Mouse (Mus musculus): ENCODE results near the gene Spire2. TPM values are rescaled to one million over a fixed set of nuclear protein-coding genes. Genes with fewer than 3 reads are reported as not detected.
"Not testable (repeated sequence)": the region's sequence is repeated elsewhere in the genome, so short reads cannot be mapped to it uniquely, and the experiment has no call there.

Spire2 gene
- polyA plus RNA-seq (2015; fragmentation: Nextera tagmentation; extraction: Ambion mirVana), result 4.7 and 5.0 TPM in 2 replicates

DNA sequence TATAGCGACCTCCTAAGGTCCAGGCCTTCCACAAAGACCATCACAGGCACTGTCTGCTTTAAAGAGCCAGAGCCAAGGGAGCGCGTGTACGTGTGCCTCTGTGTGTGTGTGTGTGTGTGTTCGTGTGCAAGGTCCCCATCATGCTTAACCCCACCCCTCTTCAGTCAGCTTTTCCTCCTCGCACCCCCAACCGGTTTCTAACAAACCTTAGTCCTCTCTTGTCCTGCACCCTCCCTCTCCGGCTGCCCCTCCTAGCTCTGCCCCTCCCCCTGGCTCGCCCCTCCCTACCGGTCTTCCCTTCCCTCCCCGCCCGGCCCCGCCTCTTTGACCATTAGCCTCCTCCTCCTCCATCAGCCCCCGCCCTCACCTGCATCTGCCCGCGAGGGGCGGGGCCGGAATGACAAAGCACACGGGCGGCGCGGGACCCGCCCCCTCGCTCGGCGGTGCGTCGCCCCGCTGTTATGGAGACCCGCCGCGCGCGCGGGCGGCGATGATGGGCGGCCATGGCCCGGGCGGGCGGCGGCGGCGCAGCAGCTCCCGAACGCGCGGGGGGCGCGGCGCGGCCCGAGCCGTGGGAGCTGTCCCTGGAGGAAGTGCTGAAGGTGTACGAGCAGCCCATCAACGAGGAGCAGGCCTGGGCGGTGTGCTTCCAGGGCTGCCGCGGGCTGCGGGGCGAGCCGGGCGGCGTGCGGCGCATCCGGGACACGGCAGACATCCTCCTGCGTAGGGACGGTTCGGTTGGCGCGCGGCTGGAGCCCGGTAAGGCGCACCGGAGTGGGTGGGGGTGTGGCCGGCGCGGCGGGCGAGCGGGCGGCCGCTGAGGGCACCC lies at the start of gene Spire2:
Spire2 (plus strand) TSS at position 452 of the 829 bp plus-strand sequence.
- Histone ChIP-seq H3K27me3 (peaks cover 24% of the 10 kb centered on the region), H3K9ac (peak within 1 kb of the TSS; percentile 43; the same call in 1 of the 2 replicates), H3K27ac (0 out of 2 replicates have a peak within 1 kb of the TSS, but pooled peaks have one; percentile 37), H3K4me1 (peaks cover 37% of the 10 kb centered on the region), H3K9me3 (replicated peaks) (0 out of 2 replicates have a peak, but pooled peaks cover 3% of the 10 kb centered on the region), H3K4me3 (replicated peaks) (peak within 1 kb of the TSS; percentile 65), H3K4me2 (peak within 1 kb of the TSS; percentile 92), H3K36me3 (no peaks in the 10 kb centered on the region)
- ATAC-seq (replicated peaks; ENCODE audit: low FRiP score), result peak; percentile 78
- WGBS, result under 1% methylated on average over 85 of the region's 85 CpGs

DNA sequence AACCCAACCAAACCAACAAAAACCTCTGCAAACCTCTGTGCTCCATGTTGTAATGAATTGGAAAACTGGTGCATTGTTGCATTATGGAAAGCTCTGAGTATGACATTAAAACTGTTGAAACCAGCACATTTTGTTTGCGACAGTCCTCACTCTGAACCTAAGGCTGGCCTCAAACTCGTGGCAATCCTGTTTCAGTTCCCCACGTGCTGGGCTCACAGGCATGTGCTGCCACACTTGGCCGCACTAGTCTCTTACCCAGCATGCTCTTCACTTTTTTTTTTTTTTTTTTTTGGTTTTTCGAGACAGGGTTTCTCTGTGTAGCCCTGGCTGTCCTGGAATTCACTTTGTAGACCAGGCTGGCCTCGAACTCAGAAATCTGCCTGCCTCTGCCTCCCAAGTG lies 49.5 kb upstream of the Spire2 start:
- not testable (repeated sequence) for ATAC-seq (replicated peaks; ENCODE audit: low FRiP score)

DNA sequence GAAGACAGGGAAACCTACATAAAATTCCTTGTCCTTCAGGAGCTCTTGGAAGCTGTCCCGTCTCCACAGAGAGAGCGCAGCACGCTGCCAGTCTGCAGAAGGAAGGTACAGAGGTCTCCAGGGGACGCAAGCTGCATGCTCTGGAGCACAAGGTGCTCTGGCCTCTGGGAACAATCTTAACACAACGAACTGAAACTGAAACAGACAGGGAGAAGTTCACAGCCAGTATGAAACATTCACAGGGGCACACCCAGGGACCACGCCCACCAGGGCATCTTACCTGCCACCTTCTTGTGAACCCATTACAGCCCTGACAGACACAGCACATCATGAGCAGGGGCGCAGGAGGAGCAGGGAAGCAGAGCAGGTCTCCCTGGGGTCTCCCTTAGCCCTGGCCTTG lies 48.5 kb upstream of the Spire2 start:
- ATAC-seq (replicated peaks; ENCODE audit: low FRiP score), result no peak
- no peaks in the 10 kb centered on the region for H3K27me3 ChIP-seq
- no peaks in the 10 kb centered on the region for H3K4me1 ChIP-seq
- no peaks in the 10 kb centered on the region for H3K9me3 ChIP-seq (replicated peaks)
- WGBS, result 91% methylated on average over 7 of the region's 7 CpGs
- H3K9ac ChIP-seq, result no peak overlapping the region
- no peak overlapping the region for H3K4me2 ChIP-seq
- H3K27ac ChIP-seq, result no peak overlapping the region
- no peak overlapping the region for H3K4me3 ChIP-seq (replicated peaks)
- peaks cover 72% of the 10 kb centered on the region for H3K36me3 ChIP-seq

More for the DNA sequence above, 49.5 kb upstream of the Spire2 start:
- not testable (repeated sequence) for H3K9me3 ChIP-seq (replicated peaks); H3K27ac ChIP-seq; H3K4me3 ChIP-seq (replicated peaks); H3K27me3 ChIP-seq; H3K9ac ChIP-seq; H3K4me2 ChIP-seq; H3K4me1 ChIP-seq
- WGBS, result 88% methylated on average over 5 of the region's 6 CpGs
- H3K36me3 ChIP-seq, result peaks cover 69% of the 10 kb centered on the region

DNA sequence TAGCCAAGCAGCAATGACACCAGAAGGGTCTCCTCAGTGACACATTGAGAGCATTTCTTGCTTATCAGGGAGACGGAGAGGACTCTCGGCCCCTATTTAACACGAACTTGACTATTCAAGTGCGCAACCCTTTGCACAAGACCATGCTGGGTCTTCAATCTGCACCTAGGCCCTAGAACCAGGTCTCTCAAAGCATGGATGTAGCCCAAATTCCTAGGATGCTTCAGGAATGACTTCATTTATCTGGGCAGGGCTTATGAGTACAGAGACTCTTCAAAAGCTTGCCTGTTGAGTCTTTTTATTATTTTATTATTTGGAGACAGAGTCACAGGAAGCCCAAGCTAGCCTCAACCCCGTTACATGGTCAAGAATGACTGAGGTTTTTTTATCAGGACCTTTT lies 48.0 kb upstream of the Spire2 start:
- no peak for ATAC-seq (replicated peaks; ENCODE audit: low FRiP score)
- H3K27me3 ChIP-seq, result no peaks in the 10 kb centered on the region
- H3K36me3 ChIP-seq, result peaks cover 74% of the 10 kb centered on the region
- no peaks in the 10 kb centered on the region for H3K4me1 ChIP-seq
- H3K4me2 ChIP-seq, result no peak overlapping the region
- H3K9me3 ChIP-seq (replicated peaks), result no peaks in the 10 kb centered on the region
- 84% methylated on average over 5 of the region's 5 CpGs for WGBS
- no peak overlapping the region for H3K27ac ChIP-seq
- H3K9ac ChIP-seq, result no peak overlapping the region
- H3K4me3 ChIP-seq (replicated peaks), result no peak overlapping the region

DNA sequence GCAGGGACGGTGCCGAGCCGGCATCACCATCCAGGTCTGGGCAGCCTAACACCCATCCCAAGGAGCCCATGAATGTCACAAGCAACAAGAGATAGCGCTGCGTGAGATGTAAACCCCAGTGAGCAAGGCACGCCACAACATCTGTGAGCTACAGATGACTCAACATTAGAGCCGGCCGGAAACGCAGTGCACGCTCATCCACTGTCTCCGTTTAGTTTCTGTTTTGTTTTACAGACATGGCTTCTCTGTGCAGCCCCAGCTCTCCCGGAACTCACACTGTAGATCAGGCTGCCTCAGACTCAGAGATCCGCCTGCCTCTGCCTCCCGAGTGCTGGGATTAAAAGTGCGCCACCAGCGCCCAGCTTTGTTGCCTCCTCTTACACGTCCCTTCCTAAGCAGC lies 45.2 kb upstream of the Spire2 start:
- H3K27me3 ChIP-seq, result no peaks in the 10 kb centered on the region
- ATAC-seq (replicated peaks; ENCODE audit: low FRiP score), result no peak
- no peak overlapping the region for H3K4me2 ChIP-seq
- H3K9me3 ChIP-seq (replicated peaks), result no peaks in the 10 kb centered on the region
- H3K4me3 ChIP-seq (replicated peaks), result no peak overlapping the region
- H3K36me3 ChIP-seq, result peaks cover 72% of the 10 kb centered on the region
- no peak overlapping the region for H3K27ac ChIP-seq
- H3K4me1 ChIP-seq, result no peaks in the 10 kb centered on the region
- 94% methylated on average over 17 of the region's 17 CpGs for WGBS
- no peak overlapping the region for H3K9ac ChIP-seq

DNA sequence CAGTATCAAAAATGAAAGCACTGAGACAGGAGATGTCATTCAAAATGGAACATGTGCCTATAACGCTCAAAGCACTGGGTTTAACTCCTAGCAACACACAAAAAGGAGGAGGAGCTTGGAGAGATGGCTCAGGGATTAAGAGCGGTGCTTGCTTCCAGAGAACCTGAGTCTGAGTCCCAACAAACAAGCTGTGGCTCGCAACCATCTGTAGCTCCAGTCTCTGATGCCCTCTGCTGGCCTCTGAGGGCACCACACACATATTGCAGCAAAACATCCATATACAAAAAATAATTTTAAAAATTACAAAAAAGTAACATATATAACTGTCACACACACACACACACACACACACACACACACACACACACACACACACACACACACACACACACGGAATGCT lies 42.3 kb upstream of the Spire2 start:
- WGBS, result 88% methylated on average over 4 of the region's 4 CpGs
- ATAC-seq (replicated peaks; ENCODE audit: low FRiP score), result no peak

DNA sequence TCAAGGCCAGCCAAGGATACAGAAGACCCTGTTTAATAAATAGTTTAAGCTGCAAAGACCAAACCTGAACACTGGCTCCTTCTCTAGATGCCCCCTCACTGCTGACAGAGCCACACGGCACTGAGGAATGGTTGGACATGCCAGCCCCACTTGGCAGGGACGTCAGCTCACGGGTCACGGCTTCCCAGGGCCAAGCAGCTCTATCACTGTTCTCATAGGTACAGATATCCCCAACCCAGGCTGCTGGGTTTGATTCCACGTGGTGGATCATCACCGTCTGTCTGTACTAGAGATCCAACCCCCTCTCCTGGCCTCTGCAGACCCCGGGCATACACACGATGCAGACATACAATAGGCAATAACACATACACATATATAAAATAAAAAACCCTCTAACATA lies 41.8 kb upstream of the Spire2 start:
- H3K9ac ChIP-seq, result no peak overlapping the region
- no peak overlapping the region for H3K4me3 ChIP-seq (replicated peaks)
- peaks cover 91% of the 10 kb centered on the region for H3K36me3 ChIP-seq
- H3K27me3 ChIP-seq, result no peaks in the 10 kb centered on the region
- no peak overlapping the region for H3K27ac ChIP-seq
- no peaks in the 10 kb centered on the region for H3K9me3 ChIP-seq (replicated peaks)
- no peaks in the 10 kb centered on the region for H3K4me1 ChIP-seq
- WGBS, result 94% methylated on average over 8 of the region's 8 CpGs
- H3K4me2 ChIP-seq, result no peak overlapping the region
- ATAC-seq (replicated peaks; ENCODE audit: low FRiP score), result no peak

More for the DNA sequence above, 42.3 kb upstream of the Spire2 start:
- Histone ChIP-seq H3K9ac (no peak overlapping the region), H3K27ac (no peak overlapping the region), H3K27me3 (no peaks in the 10 kb centered on the region), H3K4me3 (replicated peaks) (no peak overlapping the region), H3K4me1 (no peaks in the 10 kb centered on the region), H3K36me3 (peaks cover 88% of the 10 kb centered on the region), H3K9me3 (replicated peaks) (no peaks in the 10 kb centered on the region), H3K4me2 (no peak overlapping the region)

DNA sequence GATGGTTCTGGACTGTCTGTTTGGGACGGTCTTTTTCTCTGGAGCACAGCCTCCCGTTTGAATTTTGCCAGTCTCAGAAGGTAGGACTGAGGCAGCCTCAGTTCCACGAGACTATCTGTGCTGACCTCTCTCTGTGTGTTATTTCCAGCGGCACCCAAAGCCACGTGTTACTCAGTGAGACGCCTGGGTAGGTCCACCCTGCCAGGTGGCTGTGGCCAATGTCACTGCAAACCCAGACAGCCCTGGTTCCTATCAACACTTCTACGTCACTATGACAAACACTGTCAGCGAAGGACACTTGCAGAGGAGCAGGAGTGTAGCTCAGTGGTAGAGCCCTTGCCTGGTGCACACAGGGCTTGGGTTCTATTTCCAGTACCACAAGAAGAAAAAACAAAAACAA lies 40.8 kb upstream of the Spire2 start:
- WGBS, result 93% methylated on average over 8 of the region's 8 CpGs
- ATAC-seq (replicated peaks; ENCODE audit: low FRiP score), result no peak
- no peak overlapping the region for H3K27ac ChIP-seq

DNA sequence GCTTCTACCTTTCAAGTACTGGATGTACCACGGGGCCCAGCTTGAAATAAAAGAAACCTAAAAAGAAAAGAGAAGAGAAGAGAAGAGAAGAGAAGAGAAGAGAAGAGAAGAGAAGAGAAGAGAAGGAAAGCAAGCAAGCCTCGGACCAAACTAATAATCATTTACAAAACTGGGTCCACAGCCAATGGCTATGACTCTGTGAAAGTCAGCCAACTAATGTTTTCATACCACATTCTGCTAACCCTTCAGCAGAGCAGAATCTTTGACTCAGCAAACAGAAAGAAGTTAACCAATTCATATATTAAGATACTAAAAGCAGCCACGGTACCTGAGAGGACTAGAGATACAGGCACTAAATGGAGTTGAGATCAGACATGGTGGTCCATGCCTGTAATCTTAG lies 40.2 kb upstream of the Spire2 start:
- no peaks in the 10 kb centered on the region for H3K4me1 ChIP-seq
- WGBS, result 93% methylated on average over 3 of the region's 3 CpGs
- H3K36me3 ChIP-seq, result peaks cover 92% of the 10 kb centered on the region
- no peak overlapping the region for H3K27ac ChIP-seq
- no peaks in the 10 kb centered on the region for H3K9me3 ChIP-seq (replicated peaks)
- H3K9ac ChIP-seq, result no peak overlapping the region
- H3K27me3 ChIP-seq, result no peaks in the 10 kb centered on the region
- ATAC-seq (replicated peaks; ENCODE audit: low FRiP score), result no peak
- no peak overlapping the region for H3K4me2 ChIP-seq
- H3K4me3 ChIP-seq (replicated peaks), result no peak overlapping the region

More for the DNA sequence above, 40.8 kb upstream of the Spire2 start:
- Histone ChIP-seq H3K4me1 (no peaks in the 10 kb centered on the region), H3K4me2 (no peak overlapping the region), H3K36me3 (peaks cover 93% of the 10 kb centered on the region), H3K9me3 (replicated peaks) (no peaks in the 10 kb centered on the region), H3K9ac (no peak overlapping the region), H3K4me3 (replicated peaks) (no peak overlapping the region), H3K27me3 (no peaks in the 10 kb centered on the region)

DNA sequence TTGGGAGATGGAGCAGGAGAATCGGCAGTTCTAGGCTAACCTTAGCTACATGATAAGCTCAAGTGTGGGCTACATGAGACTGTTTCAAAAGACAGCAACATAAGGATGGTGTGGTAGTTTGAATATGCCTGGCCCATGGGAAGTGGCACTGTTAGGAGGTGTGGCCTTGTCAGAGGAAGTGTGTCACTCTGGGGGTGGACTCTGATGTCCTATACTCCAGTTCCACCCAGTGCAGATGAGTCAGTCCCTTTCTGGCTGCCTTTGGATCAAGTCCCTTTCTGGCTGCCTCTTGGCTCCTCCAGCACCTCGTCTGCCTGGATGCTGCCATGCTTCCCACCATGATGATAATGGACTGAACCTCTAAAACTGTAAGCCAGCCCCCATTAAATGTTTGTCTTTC lies 39.7 kb upstream of the Spire2 start:
- ATAC-seq (replicated peaks; ENCODE audit: low FRiP score), result no peak
- Histone ChIP-seq H3K9ac (no peak overlapping the region), H3K36me3 (peaks cover 91% of the 10 kb centered on the region), H3K4me1 (no peaks in the 10 kb centered on the region), H3K4me3 (replicated peaks) (no peak overlapping the region), H3K9me3 (replicated peaks) (no peaks in the 10 kb centered on the region), H3K27ac (no peak overlapping the region), H3K4me2 (no peak overlapping the region), H3K27me3 (no peaks in the 10 kb centered on the region)
- 77% methylated on average over 2 of the region's 2 CpGs for WGBS

DNA sequence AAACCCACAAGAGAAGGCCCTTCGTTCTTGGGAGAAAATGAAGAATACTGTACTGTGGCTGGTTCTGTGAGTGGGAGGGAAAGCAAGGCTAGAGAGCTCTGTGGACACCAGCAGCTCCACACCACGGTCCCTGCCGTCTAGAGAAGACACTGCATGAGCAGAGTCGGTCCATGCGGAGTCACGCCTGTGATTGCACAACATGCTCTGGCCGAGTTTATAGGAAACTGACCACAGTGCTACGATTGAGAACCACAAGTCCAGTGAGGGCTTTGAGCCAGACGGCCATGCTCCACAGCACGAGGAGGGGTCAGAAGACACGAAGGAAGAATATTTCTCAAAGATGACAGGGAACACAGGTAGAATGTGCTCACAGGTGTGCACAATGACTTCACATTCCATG lies 34.2 kb upstream of the Spire2 start:
- Histone ChIP-seq H3K9me3 (replicated peaks) (no peaks in the 10 kb centered on the region), H3K4me1 (no peaks in the 10 kb centered on the region), H3K9ac (no peak overlapping the region), H3K27ac (no peak overlapping the region), H3K27me3 (no peaks in the 10 kb centered on the region), H3K4me3 (replicated peaks) (no peak overlapping the region), H3K4me2 (no peak overlapping the region), H3K36me3 (peaks cover 83% of the 10 kb centered on the region)
- WGBS, result 93% methylated on average over 11 of the region's 11 CpGs
- ATAC-seq (replicated peaks; ENCODE audit: low FRiP score), result no peak

DNA sequence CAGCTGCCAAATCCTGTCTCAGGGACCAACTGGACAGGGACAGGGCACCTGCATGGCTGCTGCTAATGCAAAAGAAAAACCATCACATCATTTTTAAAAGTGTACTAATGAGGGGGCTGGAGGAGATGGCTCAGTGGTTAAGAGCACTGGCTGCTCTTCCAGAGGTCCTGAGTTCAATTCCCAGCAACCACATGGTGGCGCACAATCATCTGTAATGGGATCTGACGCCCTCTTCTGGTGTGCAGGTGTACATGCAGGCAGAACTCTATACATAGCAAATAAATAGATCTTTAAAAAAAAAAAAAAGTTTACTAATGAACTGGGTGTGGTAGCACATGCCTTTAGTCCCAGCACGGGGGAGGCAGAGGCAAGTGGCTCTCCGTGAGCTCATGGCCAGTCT lies 23.8 kb upstream of the Spire2 start:
- Histone ChIP-seq H3K9ac (no peak overlapping the region), H3K36me3 (peaks cover 77% of the 10 kb centered on the region), H3K9me3 (replicated peaks) (no peaks in the 10 kb centered on the region), H3K4me1 (no peaks in the 10 kb centered on the region), H3K4me2 (no peak overlapping the region), H3K4me3 (replicated peaks) (no peak overlapping the region), H3K27me3 (no peaks in the 10 kb centered on the region), H3K27ac (no peak overlapping the region)
- no peak for ATAC-seq (replicated peaks; ENCODE audit: low FRiP score)
- 79% methylated on average over 4 of the region's 4 CpGs for WGBS
